Mouse (Mus musculus) testis, adult 2 months (tissue): ENCODE measurements around the gene Rsph1.

Source experiments
- CTCF ChIP-seq: fragments of 200-500 bp; IDR thresholded peaks from 2 replicates; pipeline ENCODE4 v1.5.1; 2012; ENCODE audit warnings: low read depth, mild to moderate bottlenecking, inconsistent platforms, low read length, moderate library complexity; ENCODE audit not compliant: control insufficient read depth, insufficient read depth, insufficient replicate concordance
- POLR2A ChIP-seq: fragments of 200-500 bp; IDR thresholded peaks from 2 replicates; pipeline ENCODE4 v1.6.1; 2012; ENCODE audit warnings: low read depth, mild to moderate bottlenecking, inconsistent platforms, low read length, moderate library complexity; ENCODE audit not compliant: control insufficient read depth

- TF ChIP-seq CTCF (no peak), POLR2A (no peak)
These were observed 18.8 kb downstream of the Rsph1 start for GRCm38 (mm10) chr17:31258310-31258865.
